Mouse (Mus musculus) myocyte (in vitro differentiated cells): Measurements from ENCODE around the gene Vps72.

Experiments
- E2F4 ChIP-seq: IDR thresholded peaks from one replicate; pipeline ENCODE4 v1.6.1; 2011; ENCODE audit warnings: mild to moderate bottlenecking, control low read depth, moderate library complexity; ENCODE audit not compliant: insufficient read depth
- MYOG ChIP-seq, 3 experiments: IDR thresholded peaks; one replicate each; pipeline ENCODE4 v1.6.1; 2011; ENCODE audit warnings: control low read depth in 2 of 3, low read depth in 2 of 3, mild to moderate bottlenecking in 2 of 3; ENCODE audit not compliant: insufficient read length in 2 of 3, control insufficient read depth in 1 of 3, insufficient read depth in 1 of 3
- POLR2A ChIP-seq: IDR thresholded peaks from one replicate; pipeline ENCODE4 v1.6.1; 2011; ENCODE audit warnings: low read depth, mild to moderate bottlenecking, control low read depth, moderate library complexity; ENCODE audit not compliant: insufficient read length
- POLR2AphosphoS2 ChIP-seq: IDR thresholded peaks from one replicate; pipeline ENCODE4 v1.6.1; 2011; ENCODE audit warnings: low read depth, control low read depth; ENCODE audit not compliant: insufficient read length

DNA sequence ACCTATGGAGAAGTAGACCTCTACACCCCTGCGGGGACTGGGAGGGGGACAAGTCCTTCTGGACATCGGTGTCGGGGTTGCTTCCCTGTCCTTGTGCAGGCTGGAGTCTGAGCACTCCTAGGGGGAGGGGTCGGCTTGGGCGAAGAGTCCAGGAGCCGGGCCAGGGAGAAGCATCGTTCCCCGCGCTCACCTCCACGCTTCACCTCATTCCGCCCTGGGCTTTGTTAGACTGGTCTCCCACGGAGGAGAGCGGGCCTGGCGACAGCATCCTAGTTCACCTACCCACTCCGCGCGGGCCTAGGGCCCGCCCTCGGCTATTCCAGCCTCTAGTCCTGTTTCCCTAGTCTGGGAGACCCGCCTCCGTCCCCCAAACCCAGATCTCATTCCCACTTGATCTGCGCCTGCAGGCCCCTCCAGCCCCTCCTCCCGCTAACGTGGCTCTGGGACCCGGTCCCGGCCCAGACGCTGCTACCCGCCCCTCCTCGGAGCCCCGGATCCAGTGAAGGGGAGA is 50.3 kb downstream of the Vps72 start:
- TF ChIP-seq E2F4 = no peak
- no peak for TF ChIP-seq MYOG (IDR thresholded peaks at IDR 0.05; ENCODE audit: control insufficient read depth in 1 of 3, insufficient read depth in 1 of 3, insufficient read length in 2 of 3, low read depth in 2 of 3)
- TF ChIP-seq POLR2A = no peak
- TF ChIP-seq POLR2AphosphoS2 = no peak
